8 mouse cellular contexts compared by ENCODE assay signal in the genomic region with DNA sequence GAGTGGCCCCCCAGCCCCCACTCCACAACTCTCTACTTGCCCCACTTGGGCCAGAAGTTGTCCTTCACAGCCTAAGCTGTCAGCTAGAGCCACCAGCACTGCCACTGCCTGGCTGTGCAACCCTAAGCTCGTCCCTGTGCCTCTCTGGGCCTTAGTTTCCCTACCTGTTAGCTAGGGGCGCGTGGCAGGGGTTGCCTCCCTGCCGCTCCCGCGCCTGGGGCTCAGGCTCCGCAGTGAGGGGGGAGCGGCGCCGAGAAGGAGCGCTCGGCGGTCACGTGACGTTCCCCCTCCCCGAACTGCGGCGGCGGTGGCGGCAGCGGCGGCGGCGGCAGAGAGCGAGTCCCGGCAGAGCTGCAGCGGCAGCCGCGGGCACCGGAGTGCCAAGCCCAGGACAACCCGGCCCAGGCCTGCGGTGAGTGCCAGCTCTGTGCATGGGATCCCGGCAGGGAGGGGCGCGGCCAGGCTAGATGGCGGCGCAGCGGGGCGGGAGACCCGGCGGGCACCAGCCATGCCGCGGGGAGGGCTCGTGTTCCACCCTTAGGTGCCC. TPM values are rescaled to one million over a fixed set of nuclear protein-coding genes. Genes with fewer than 3 reads are reported as not detected.
DNase-seq lines count a peak whose midpoint lies in the region; ATAC-seq and TF ChIP-seq lines count a peak whose summit lies in the region.

A gene (plus strand): TSS at position 294 of the 547 bp plus-strand sequence.

- WGBS in embryonic facial prominence, embryonic 10.5 days = under 1% methylated on average over 44 of the region's 44 CpGs
- WGBS in heart, postnatal 0 days = under 1% methylated on average over 39 of the region's 44 CpGs
- 2% methylated on average over 31 of the region's 44 CpGs for WGBS in lung, embryonic 16.5 days

- peaks cover 59% of the 10 kb centered on the region for H3K27me3 ChIP-seq in embryonic facial prominence, embryonic 10.5 days (replicated peaks; ENCODE audit: low read depth, poor library complexity, severe bottlenecking)
- H3K27me3 ChIP-seq in heart, postnatal 0 days (ENCODE audit: control insufficient read depth, insufficient read depth, low read length) = peaks cover 37% of the 10 kb centered on the region
- peaks cover 33% of the 10 kb centered on the region for H3K27me3 ChIP-seq in lung, embryonic 16.5 days (ENCODE audit: control insufficient read depth, insufficient read depth, low read depth, low read length)

- no peak for TF ChIP-seq EP300 in heart, postnatal 0 days (IDR thresholded peaks at IDR 0.05; ENCODE audit: low read depth)

- H3K9ac ChIP-seq in heart, postnatal 0 days (replicated peaks; ENCODE audit: low read depth, low read length) = peak within 1 kb of the TSS; percentile 37; the same call in 1 of the 2 replicates
- peak within 1 kb of the TSS; percentile 63 for H3K9ac ChIP-seq in lung, embryonic 16.5 days (ENCODE audit: low read length)

- H3K27ac ChIP-seq in embryonic facial prominence, embryonic 10.5 days (replicated peaks) = peak within 1 kb of the TSS; percentile 65
- H3K27ac ChIP-seq in heart, postnatal 0 days (ENCODE audit: low read depth) = no peak within 1 kb of the TSS
- H3K27ac ChIP-seq in lung, embryonic 16.5 days (ENCODE audit: low read length) = no peak within 1 kb of the TSS

- H3K4me3 ChIP-seq in embryonic facial prominence, embryonic 10.5 days = peak within 1 kb of the TSS; percentile 74
- H3K4me3 ChIP-seq in heart, postnatal 0 days (ENCODE audit: low read depth, low read length) = peak within 1 kb of the TSS; percentile 51
- H3K4me3 ChIP-seq in lung, embryonic 16.5 days (ENCODE audit: low read length) = peak within 1 kb of the TSS; percentile 56

- no peak for TF ChIP-seq CTCF in heart, postnatal 0 days (IDR thresholded peaks at IDR 0.05; ENCODE audit: low read depth)

- peak within 1 kb of the TSS; percentile 79 for H3K4me2 ChIP-seq in heart, postnatal 0 days (ENCODE audit: low read depth, low read length)
- peak within 1 kb of the TSS; percentile 94 for H3K4me2 ChIP-seq in lung, embryonic 16.5 days (ENCODE audit: low read depth, low read length)

- no peaks in the 10 kb centered on the region for H3K36me3 ChIP-seq in embryonic facial prominence, embryonic 10.5 days (replicated peaks)
- no peaks in the 10 kb centered on the region for H3K36me3 ChIP-seq in heart, postnatal 0 days (replicated peaks; ENCODE audit: control insufficient read depth, insufficient read depth, low read length)
- no peaks in the 10 kb centered on the region for H3K36me3 ChIP-seq in lung, embryonic 16.5 days (ENCODE audit: control insufficient read depth, insufficient read depth, low read length)

- H3K9me3 ChIP-seq in embryonic facial prominence, embryonic 10.5 days = no peaks in the 10 kb centered on the region
- no peaks in the 10 kb centered on the region for H3K9me3 ChIP-seq in heart, postnatal 0 days (replicated peaks; ENCODE audit: control insufficient read depth, low read length)
- no peaks in the 10 kb centered on the region for H3K9me3 ChIP-seq in lung, embryonic 16.5 days (ENCODE audit: control insufficient read depth, low read length)

- peaks cover 37% of the 10 kb centered on the region for H3K4me1 ChIP-seq in embryonic facial prominence, embryonic 10.5 days
- H3K4me1 ChIP-seq in heart, postnatal 0 days (ENCODE audit: control insufficient read depth, insufficient read depth) = 0 out of 2 replicates have a peak, but pooled peaks cover 9% of the 10 kb centered on the region
- H3K4me1 ChIP-seq in lung, embryonic 16.5 days (replicated peaks; ENCODE audit: control insufficient read depth, insufficient read depth, low read length) = peaks cover 18% of the 10 kb centered on the region

- DNase-seq in urinary bladder, adult 2 months (ENCODE audit: low spot score) = peak; percentile 64
- DNase-seq in urinary bladder, postnatal 4 days (ENCODE audit: low spot score in 2 of 2) = no peak
- peak; percentile 62 for DNase-seq in embryonic facial prominence, embryonic 10.5 days (ENCODE audit: low spot score)
- DNase-seq in heart, postnatal 0 days (ENCODE audit: low spot score) = no peak
- peak; percentile 60 for DNase-seq in layer of hippocampus, adult 9-11 months
- peak; percentile 82 for DNase-seq in right cerebral cortex, postnatal 14 days

- no peak; the same call in 1 of the 2 replicates for ATAC-seq in heart, postnatal 0 days (ENCODE audit: insufficient read depth, low read depth)
- peak; percentile 32; the same call in 1 of the 2 replicates for ATAC-seq in lung, embryonic 16.5 days (ENCODE audit: low read depth)
- ATAC-seq in erythroid progenitor cell, adult 5-6 weeks (replicated peaks; ENCODE audit: low FRiP score, poor library complexity, severe bottlenecking) = no peak

RNA-seq across cellular contexts. Expression of the gene that starts here (rescaled TPM):
- polyA plus RNA-seq in urinary bladder, adult 2 months (2012; rRNA removed) = 51.1 and 66.6 TPM in 2 replicates
- polyA plus RNA-seq in embryonic facial prominence, embryonic 10.5 days (2016; fragmentation: Nextera tagmentation; extraction: Ambion mirVana) = 3.8 and 6.9 TPM in 2 replicates
- total RNA-seq in heart, postnatal 0 days (2014; rRNA removed; ENCODE audit: low replicate concordance) = 16.9 and 17.7 TPM in 2 replicates
- polyA plus RNA-seq in heart, postnatal 0 days (2015; fragmentation: Nextera tagmentation; extraction: Ambion mirVana) = 9.6 and 10.4 TPM in 2 replicates
- polyA plus RNA-seq in lung, embryonic 16.5 days (2015; fragmentation: Nextera tagmentation; extraction: Ambion mirVana) = 8.7 and 14.0 TPM in 2 replicates
- total RNA-seq in erythroid progenitor cell, adult 5-6 weeks (2015; ENCODE audit: low replicate concordance) = not detected in 2 replicates
- not detected in 2 replicates for total RNA-seq in erythroid progenitor cell, adult 5-6 weeks (2017; ENCODE audit: low replicate concordance)

Comparison
In these comparisons a context has a peak if more than half of its experiments do, and no peak if none do; other contexts are left out.
1. RNA of the gene that starts here (total RNA-seq): 16.9 to 17.7 TPM in heart, postnatal 0 days; not detected in erythroid progenitor cell, adult 5-6 weeks; every median in the first group is over 10 times any median in the second.
2. DNase-seq: peak in urinary bladder, adult 2 months (single experiment), embryonic facial prominence, embryonic 10.5 days (single experiment), layer of hippocampus, adult 9-11 months (single experiment) and right cerebral cortex, postnatal 14 days (single experiment); none in urinary bladder, postnatal 4 days (0 of 2) and heart, postnatal 0 days (single experiment).
3. Peak in every context shown above with its lines, with median percentiles within 50 percentile points of each other: H3K4me3 ChIP-seq.